Mouse (Mus musculus): ENCODE results near the gene Cfl1. TPM values are rescaled to one million over a fixed set of nuclear protein-coding genes. Genes with fewer than 3 reads are reported as not detected.

Cfl1 gene
- polyA plus RNA-seq, 1 experiment from 2014 or later = 3,308 TPM

DNA sequence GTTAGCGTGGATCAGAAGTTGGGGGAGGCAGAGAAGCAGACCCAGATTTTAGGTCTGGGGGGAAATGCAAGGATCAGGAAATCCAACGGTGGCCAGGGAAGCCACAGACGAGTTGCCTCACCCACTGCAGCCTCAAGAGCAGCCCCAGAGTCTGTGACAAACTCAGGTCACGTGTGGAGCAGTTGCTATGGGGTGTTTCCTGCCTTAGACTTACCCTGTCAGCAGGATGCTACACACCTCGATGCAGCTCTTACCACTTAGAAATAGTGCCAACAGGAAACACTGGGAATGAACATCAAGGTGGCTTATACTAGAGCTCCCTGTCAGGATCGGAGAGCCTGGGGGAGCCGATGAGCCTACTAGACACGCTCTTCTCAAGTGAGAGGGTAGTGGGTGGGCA is 42.3 kb downstream of the Cfl1 start:
- Histone ChIP-seq H3K9ac (replicated peaks; ENCODE audit: low read length) (no peak overlapping the region), H3K27me3 (ENCODE audit: control insufficient read depth, insufficient read depth, low read length) (no peaks in the 10 kb centered on the region; the same call in 1 of the 2 replicates), H3K9me3 (replicated peaks; ENCODE audit: control insufficient read depth, low read length) (no peaks in the 10 kb centered on the region), H3K4me1 (ENCODE audit: control insufficient read depth, insufficient read depth, low read length) (no peaks in the 10 kb centered on the region), H3K36me3 (replicated peaks; ENCODE audit: control insufficient read depth, insufficient read depth, low read depth, low read length) (no peaks in the 10 kb centered on the region), H3K4me3 (ENCODE audit: low read depth, low read length) (no peak overlapping the region), H3K27ac (replicated peaks; ENCODE audit: low read depth, low read length) (no peak overlapping the region), H3K4me2 (ENCODE audit: low read depth, low read length) (no peak overlapping the region)
- no peak for ATAC-seq (replicated peaks; ENCODE audit: insufficient number of reproducible peaks, low FRiP score, low TSS enrichment, low read depth)
- no peak for DNase-seq (ENCODE audit: low spot score)
- WGBS = 71% methylated on average over 8 of the region's 8 CpGs

DNA sequence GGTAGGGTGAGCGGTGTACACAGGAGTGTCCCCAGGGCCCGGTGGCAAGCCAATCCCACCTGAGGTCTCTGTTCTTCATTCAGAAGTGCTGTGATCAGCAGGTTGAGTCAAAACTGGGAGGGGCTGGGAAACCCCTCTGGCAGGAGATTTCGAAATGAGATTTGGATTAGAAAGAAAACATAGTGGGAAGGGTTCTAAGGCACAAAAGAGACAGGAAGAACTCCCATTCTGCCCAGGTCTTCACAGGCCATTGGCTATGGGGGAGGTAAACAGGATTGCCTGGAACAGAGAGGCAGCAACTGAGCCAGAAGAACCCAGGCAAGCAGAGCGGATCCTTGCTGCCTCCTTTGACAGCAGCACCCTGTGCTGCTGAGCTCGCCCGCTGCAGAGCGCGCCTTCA is 48.5 kb downstream of the Cfl1 start:
- ATAC-seq (replicated peaks; ENCODE audit: insufficient number of reproducible peaks, low FRiP score, low TSS enrichment, low read depth) (no peak), DNase-seq (ENCODE audit: low spot score) (no peak)
- no peak overlapping the region for H3K9ac ChIP-seq (replicated peaks; ENCODE audit: low read length)
- 65% methylated on average over 8 of the region's 8 CpGs for WGBS
- H3K4me2 ChIP-seq (ENCODE audit: low read depth, low read length) = no peak overlapping the region
- H3K4me1 ChIP-seq (ENCODE audit: control insufficient read depth, insufficient read depth, low read length) = no peaks in the 10 kb centered on the region
- H3K27me3 ChIP-seq (ENCODE audit: control insufficient read depth, insufficient read depth, low read length) = no peaks in the 10 kb centered on the region
- no peaks in the 10 kb centered on the region for H3K9me3 ChIP-seq (replicated peaks; ENCODE audit: control insufficient read depth, low read length)
- no peaks in the 10 kb centered on the region for H3K36me3 ChIP-seq (replicated peaks; ENCODE audit: control insufficient read depth, insufficient read depth, low read depth, low read length)
- H3K4me3 ChIP-seq (ENCODE audit: low read depth, low read length) = no peak overlapping the region
- no peak overlapping the region for H3K27ac ChIP-seq (replicated peaks; ENCODE audit: low read depth, low read length)

DNA sequence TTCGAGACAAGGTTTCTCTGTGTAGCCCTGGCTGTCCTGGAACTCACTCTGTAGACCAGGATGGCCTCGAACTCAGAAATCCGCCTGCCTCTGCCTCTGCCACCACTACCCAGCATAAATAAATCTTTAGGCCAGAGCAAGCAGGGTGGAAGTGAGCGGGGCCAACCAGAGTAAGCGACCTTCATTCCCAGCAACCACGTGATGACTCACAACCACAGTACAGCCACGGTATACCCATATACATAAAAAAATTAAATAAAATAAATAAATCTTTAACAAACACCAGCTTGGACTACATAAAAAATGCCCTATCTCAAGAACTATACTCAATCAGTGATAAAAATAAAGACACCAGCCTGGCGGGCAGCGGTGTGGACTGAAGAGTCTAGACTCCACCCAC is 53.1 kb downstream of the Cfl1 start:
- H3K4me3 ChIP-seq (ENCODE audit: low read depth, low read length) = no peak overlapping the region
- DNase-seq (ENCODE audit: low spot score) (no peak), ATAC-seq (replicated peaks; ENCODE audit: insufficient number of reproducible peaks, low FRiP score, low TSS enrichment, low read depth) (no peak)
- H3K4me1 ChIP-seq (ENCODE audit: control insufficient read depth, insufficient read depth, low read length) = no peaks in the 10 kb centered on the region
- no peak overlapping the region for H3K4me2 ChIP-seq (ENCODE audit: low read depth, low read length)
- no peaks in the 10 kb centered on the region for H3K36me3 ChIP-seq (replicated peaks; ENCODE audit: control insufficient read depth, insufficient read depth, low read depth, low read length)
- no peaks in the 10 kb centered on the region for H3K27me3 ChIP-seq (ENCODE audit: control insufficient read depth, insufficient read depth, low read length)
- H3K27ac ChIP-seq (replicated peaks; ENCODE audit: low read depth, low read length) = no peak overlapping the region
- H3K9me3 ChIP-seq (replicated peaks; ENCODE audit: control insufficient read depth, low read length) = no peaks in the 10 kb centered on the region
- no peak overlapping the region for H3K9ac ChIP-seq (replicated peaks; ENCODE audit: low read length)
- 88% methylated on average over 9 of the region's 9 CpGs for WGBS

DNA sequence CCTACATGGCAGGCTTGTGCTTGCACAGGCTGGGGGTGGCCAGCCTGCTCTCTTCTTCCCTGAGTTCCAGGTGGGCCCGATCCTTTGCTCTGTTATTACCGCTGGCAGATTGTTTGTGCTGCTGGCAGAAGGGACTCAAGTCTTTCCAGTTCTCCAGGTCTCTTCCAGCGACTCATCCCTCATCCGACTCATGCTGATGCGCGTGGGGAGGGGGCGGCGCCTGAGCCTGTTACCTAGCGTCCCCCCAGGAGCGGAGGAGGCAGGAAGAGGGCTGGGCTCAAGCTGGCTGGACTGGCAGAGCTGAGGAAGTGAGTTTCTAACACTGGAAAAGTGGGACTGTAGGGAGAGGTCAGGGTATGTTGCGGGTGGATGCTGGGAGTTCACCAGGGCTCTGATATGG is 53.8 kb downstream of the Cfl1 start:
- WGBS = 46% methylated on average over 11 of the region's 11 CpGs
- Histone ChIP-seq H3K4me2 (ENCODE audit: low read depth, low read length) (no peak overlapping the region), H3K4me3 (ENCODE audit: low read depth, low read length) (no peak overlapping the region), H3K27me3 (ENCODE audit: control insufficient read depth, insufficient read depth, low read length) (no peaks in the 10 kb centered on the region), H3K9me3 (replicated peaks; ENCODE audit: control insufficient read depth, low read length) (no peaks in the 10 kb centered on the region), H3K9ac (replicated peaks; ENCODE audit: low read length) (no peak overlapping the region), H3K4me1 (ENCODE audit: control insufficient read depth, insufficient read depth, low read length) (no peaks in the 10 kb centered on the region), H3K36me3 (replicated peaks; ENCODE audit: control insufficient read depth, insufficient read depth, low read depth, low read length) (no peaks in the 10 kb centered on the region), H3K27ac (replicated peaks; ENCODE audit: low read depth, low read length) (no peak overlapping the region)
- DNase-seq (ENCODE audit: low spot score) (no peak), ATAC-seq (replicated peaks; ENCODE audit: insufficient number of reproducible peaks, low FRiP score, low TSS enrichment, low read depth) (no peak)

Other genes with a start within 250 kb of the Cfl1 start
- 24.4 and 28.4 TPM in 2 replicates for gene Pacs1, start 217.3 kb upstream of the Cfl1 start, polyA plus RNA-seq (2014; fragmentation: Nextera tagmentation; extraction: Ambion mirVana)
- 375 and 387 TPM in 2 replicates for gene Sf3b2, start 195.0 kb upstream of the Cfl1 start, polyA plus RNA-seq (2014; fragmentation: Nextera tagmentation; extraction: Ambion mirVana)
- 8.5 and 11.3 TPM in 2 replicates for gene Gal3st3, start 192.1 kb upstream of the Cfl1 start, polyA plus RNA-seq (2014; fragmentation: Nextera tagmentation; extraction: Ambion mirVana)
- not detected in 2 replicates for gene Catsper1, start 154.7 kb upstream of the Cfl1 start, polyA plus RNA-seq (2014; fragmentation: Nextera tagmentation; extraction: Ambion mirVana)
- 0.69 and 1.3 TPM in 2 replicates for gene Cst6, start 140.9 kb upstream of the Cfl1 start, polyA plus RNA-seq (2014; fragmentation: Nextera tagmentation; extraction: Ambion mirVana)
- 58.2 and 63.7 TPM in 2 replicates for gene Eif1ad, start 123.7 kb upstream of the Cfl1 start, polyA plus RNA-seq (2014; fragmentation: Nextera tagmentation; extraction: Ambion mirVana)
- gene Banf1, start 123.3 kb upstream of the Cfl1 start, polyA plus RNA-seq (2014; fragmentation: Nextera tagmentation; extraction: Ambion mirVana) = 464 and 487 TPM in 2 replicates
- 72.9 and 76.1 TPM in 2 replicates for gene Sart1, start 101.8 kb upstream of the Cfl1 start, polyA plus RNA-seq (2014; fragmentation: Nextera tagmentation; extraction: Ambion mirVana)
- 0.15 and 0.36 TPM in 2 replicates for gene Tsga10ip, start 87.9 kb upstream of the Cfl1 start, polyA plus RNA-seq (2014; fragmentation: Nextera tagmentation; extraction: Ambion mirVana)
- gene Drap1, start 65.5 kb upstream of the Cfl1 start, polyA plus RNA-seq (2014; fragmentation: Nextera tagmentation; extraction: Ambion mirVana) = 204 and 213 TPM in 2 replicates
- gene AI837181, start 65.3 kb upstream of the Cfl1 start, polyA plus RNA-seq (2014; fragmentation: Nextera tagmentation; extraction: Ambion mirVana) = 33.2 and 36.7 TPM in 2 replicates
- gene Fosl1, start 42.9 kb upstream of the Cfl1 start, polyA plus RNA-seq (2014; fragmentation: Nextera tagmentation; extraction: Ambion mirVana) = not detected in 2 replicates
- 7.5 and 7.8 TPM in 2 replicates for gene Ccdc85b, start 32.6 kb upstream of the Cfl1 start, polyA plus RNA-seq (2014; fragmentation: Nextera tagmentation; extraction: Ambion mirVana)
- gene Fibp, start 29.8 kb upstream of the Cfl1 start, polyA plus RNA-seq (2014; fragmentation: Nextera tagmentation; extraction: Ambion mirVana) = 105 and 115 TPM in 2 replicates
- 1.1 and 1.4 TPM in 2 replicates for gene Ctsw, start 21.9 kb upstream of the Cfl1 start, polyA plus RNA-seq (2014; fragmentation: Nextera tagmentation; extraction: Ambion mirVana)
- 80.9 and 91.9 TPM in 2 replicates for gene Efemp2, start 16.5 kb upstream of the Cfl1 start, polyA plus RNA-seq (2014; fragmentation: Nextera tagmentation; extraction: Ambion mirVana)
- gene Mus81, start 2.1 kb upstream of the Cfl1 start, polyA plus RNA-seq (2014; fragmentation: Nextera tagmentation; extraction: Ambion mirVana) = 29.6 and 39.2 TPM in 2 replicates
- gene 1700020D05Rik, start 13.3 kb downstream of the Cfl1 start, polyA plus RNA-seq (2014; fragmentation: Nextera tagmentation; extraction: Ambion mirVana) = not detected in 2 replicates
- gene Snx32, start 20.1 kb downstream of the Cfl1 start, polyA plus RNA-seq (2014; fragmentation: Nextera tagmentation; extraction: Ambion mirVana) = 8.7 and 9.8 TPM in 2 replicates
- gene Ovol1, start 70.2 kb downstream of the Cfl1 start, polyA plus RNA-seq (2014; fragmentation: Nextera tagmentation; extraction: Ambion mirVana) = 0.62 and 1.4 TPM in 2 replicates
- 1.7 and 2.1 TPM in 2 replicates for gene Ap5b1, start 77.6 kb downstream of the Cfl1 start, polyA plus RNA-seq (2014; fragmentation: Nextera tagmentation; extraction: Ambion mirVana)
- 156 and 157 TPM in 2 replicates for gene Rnaseh2c, start 111.4 kb downstream of the Cfl1 start, polyA plus RNA-seq (2014; fragmentation: Nextera tagmentation; extraction: Ambion mirVana)
- gene Kat5, start 119.8 kb downstream of the Cfl1 start, polyA plus RNA-seq (2014; fragmentation: Nextera tagmentation; extraction: Ambion mirVana) = 28.9 and 32.2 TPM in 2 replicates
- 37.0 and 39.1 TPM in 2 replicates for gene Rela, start 147.0 kb downstream of the Cfl1 start, polyA plus RNA-seq (2014; fragmentation: Nextera tagmentation; extraction: Ambion mirVana)
- 12.4 and 13.2 TPM in 2 replicates for gene Sipa1, start 173.3 kb downstream of the Cfl1 start, polyA plus RNA-seq (2014; fragmentation: Nextera tagmentation; extraction: Ambion mirVana)
- gene Map3k11, start 198.3 kb downstream of the Cfl1 start, polyA plus RNA-seq (2014; fragmentation: Nextera tagmentation; extraction: Ambion mirVana) = 13.1 and 14.6 TPM in 2 replicates
- 17.5 and 22.0 TPM in 2 replicates for gene Pcnx3, start 198.5 kb downstream of the Cfl1 start, polyA plus RNA-seq (2014; fragmentation: Nextera tagmentation; extraction: Ambion mirVana)
- gene Kcnk7, start 213.9 kb downstream of the Cfl1 start, polyA plus RNA-seq (2014; fragmentation: Nextera tagmentation; extraction: Ambion mirVana) = not detected in 2 replicates
- gene Ehbp1l1, start 235.9 kb downstream of the Cfl1 start, polyA plus RNA-seq (2014; fragmentation: Nextera tagmentation; extraction: Ambion mirVana) = 4.5 and 5.5 TPM in 2 replicates
- gene Fam89b, start 239.2 kb downstream of the Cfl1 start, polyA plus RNA-seq (2014; fragmentation: Nextera tagmentation; extraction: Ambion mirVana) = 137 and 151 TPM in 2 replicates

Data from embryonic facial prominence, embryonic 11.5 days (tissue).